Mouse (Mus musculus) CH12.LX (cell line): ENCODE data around the gene Vat1l. TPM values are rescaled to one million over a fixed set of nuclear protein-coding genes. Genes with fewer than 3 reads are reported as not detected.

ENCODE experiments used
- DNase-seq: peaks from one replicate; pipeline ENCODE4 v3.0.0-alpha.2; 2013; ENCODE audit errors: extremely low read depth
- H3K27ac ChIP-seq: 2 replicates; pipeline ENCODE4 v1.5.1; 2012; ENCODE audit warnings: low read depth, mild to moderate bottlenecking, control low read depth, moderate library complexity; ENCODE audit not compliant: insufficient read depth
- H3K27me3 ChIP-seq: replicated peaks from 2 replicates; pipeline ENCODE3; 2012; ENCODE audit warnings: inconsistent platforms
- H3K36me3 ChIP-seq, 2 experiments: replicated peaks in 1 of 2; 2 replicates each; pipeline versions ENCODE3 to v1.6.1; 2012; ENCODE audit warnings: inconsistent platforms in 1 of 2, low read length in 1 of 2, mild to moderate bottlenecking in 1 of 2, mixed read lengths in 1 of 2, moderate library complexity in 1 of 2; ENCODE audit not compliant: control insufficient read depth in 1 of 2, insufficient read depth in 1 of 2
- H3K4me1 ChIP-seq, 2 experiments: 2 replicates each; pipeline ENCODE4 v1.6.1; 2012; ENCODE audit warnings: inconsistent platforms in 1 of 2, moderate library complexity in 1 of 2; ENCODE audit not compliant: insufficient read depth in 2 of 2, control insufficient read depth in 1 of 2
- H3K4me2 ChIP-seq: 2 replicates; pipeline ENCODE4 v1.6.1; 2012; ENCODE audit warnings: low read depth, mild to moderate bottlenecking, control low read depth; ENCODE audit not compliant: poor library complexity, insufficient read depth, severe bottlenecking
- H3K4me3 ChIP-seq, 3 experiments: fragments of 150-350 bp in 1 of 3; sonication (generic) in 1 of 3; replicated peaks in 1 of 3; 2 replicates each; pipeline versions ENCODE3 to v1.5.1; 2011 to 2012; ENCODE audit warnings: low read depth in 2 of 3, low read length in 2 of 3, mild to moderate bottlenecking in 2 of 3, moderate library complexity in 2 of 3, control low read depth in 1 of 3, improper control_type of control experiment in 1 of 3, inconsistent platforms in 1 of 3, mixed read lengths in 1 of 3; ENCODE audit not compliant: poor library complexity in 1 of 3
- H3K79me2 ChIP-seq: replicated peaks from 2 replicates; pipeline ENCODE4 v1.6.1; 2012; ENCODE audit warnings: mild to moderate bottlenecking, moderate library complexity; ENCODE audit not compliant: control insufficient read depth, poor library complexity, insufficient read depth, severe bottlenecking; ENCODE audit errors: extremely low read depth
- H3K9ac ChIP-seq: 2 replicates; pipeline ENCODE4 v1.6.1; 2012; ENCODE audit warnings: low read depth, mild to moderate bottlenecking, control low read depth, moderate library complexity; ENCODE audit not compliant: insufficient read depth
- H3K9me3 ChIP-seq: replicated peaks from 2 replicates; pipeline ENCODE3; 2012; ENCODE audit warnings: low read length, inconsistent platforms, mixed read lengths
- CHD2 ChIP-seq: IDR thresholded peaks from 2 replicates; pipeline ENCODE4 v1.6.1; 2011; ENCODE audit warnings: low read length, improper control_type of control experiment
- CTCF ChIP-seq, 2 experiments: IDR thresholded peaks in 1 of 2; conservative IDR thresholded peaks in 1 of 2; 2 replicates each; pipeline ENCODE4 v1.5.1; 2011 to 2012; ENCODE audit warnings: low read depth in 2 of 2, low read length in 2 of 2, improper control_type of control experiment in 1 of 2, inconsistent platforms in 1 of 2, mild to moderate bottlenecking in 1 of 2, moderate library complexity in 1 of 2
- ELF1 ChIP-seq: IDR thresholded peaks from 2 replicates; pipeline ENCODE4 v1.6.1; 2014; ENCODE audit warnings: low read depth, mild to moderate bottlenecking, inconsistent platforms, low read length, improper control_type of control experiment
- EP300 ChIP-seq: IDR thresholded peaks from 2 replicates; pipeline ENCODE4 v1.6.1; 2011; ENCODE audit warnings: low read length, improper control_type of control experiment
- GABPA ChIP-seq: IDR thresholded peaks from 2 replicates; pipeline ENCODE4 v1.6.1; 2012; ENCODE audit warnings: low read depth, low read length, improper control_type of control experiment, inconsistent platforms; ENCODE audit not compliant: insufficient replicate concordance
- HCFC1 ChIP-seq: IDR thresholded peaks from 2 replicates; pipeline ENCODE4 v1.6.1; 2012; ENCODE audit warnings: low read depth, mild to moderate bottlenecking, inconsistent platforms, low read length, improper control_type of control experiment
- KAT2A ChIP-seq: IDR thresholded peaks from 2 replicates; pipeline ENCODE4 v1.6.1; 2012; ENCODE audit warnings: low read length, improper control_type of control experiment, inconsistent platforms; ENCODE audit not compliant: insufficient replicate concordance
- MAX ChIP-seq: IDR thresholded peaks from 2 replicates; pipeline ENCODE4 v1.6.1; 2011; ENCODE audit warnings: low read length, improper control_type of control experiment
- MEF2A ChIP-seq: IDR thresholded peaks from 2 replicates; pipeline ENCODE4 v1.6.1; 2014; ENCODE audit warnings: low read depth, mild to moderate bottlenecking, inconsistent platforms, low read length, improper control_type of control experiment, borderline replicate concordance
- MXI1 ChIP-seq: IDR thresholded peaks from 2 replicates; pipeline ENCODE4 v1.6.1; 2011; ENCODE audit warnings: mild to moderate bottlenecking, low read depth, low read length, improper control_type of control experiment
- MYC ChIP-seq: IDR thresholded peaks from 2 replicates; pipeline ENCODE4 v1.6.1; 2011; ENCODE audit warnings: low read depth, mild to moderate bottlenecking, improper control_type of control experiment, low read length
- NRF1 ChIP-seq: IDR thresholded peaks from 2 replicates; pipeline ENCODE4 v1.6.1; 2014; ENCODE audit warnings: low read depth, mild to moderate bottlenecking, inconsistent platforms, low read length, improper control_type of control experiment, moderate library complexity
- PAX5 ChIP-seq: IDR thresholded peaks from 2 replicates; pipeline ENCODE4 v1.6.1; 2012; ENCODE audit warnings: low read length, inconsistent platforms, mixed read lengths
- POLR2A ChIP-seq: IDR thresholded peaks from 2 replicates; pipeline ENCODE4 v1.6.1; 2011; ENCODE audit warnings: low read depth, mild to moderate bottlenecking, improper control_type of control experiment, low read length
- RAD21 ChIP-seq: IDR thresholded peaks from 2 replicates; pipeline ENCODE4 v1.6.1; 2011; ENCODE audit warnings: low read depth, mild to moderate bottlenecking, low read length, improper control_type of control experiment, moderate library complexity
- SIN3A ChIP-seq: IDR thresholded peaks from 2 replicates; pipeline ENCODE4 v1.6.1; 2012; ENCODE audit warnings: low read length, improper control_type of control experiment, inconsistent platforms
- SMC3 ChIP-seq: IDR thresholded peaks from 2 replicates; pipeline ENCODE4 v1.6.1; 2011; ENCODE audit warnings: low read depth, low read length, improper control_type of control experiment
- TBP ChIP-seq: conservative IDR thresholded peaks from 2 replicates; pipeline ENCODE4 v1.6.1; 2011; ENCODE audit warnings: low read depth, low read length, improper control_type of control experiment
- TCF12 ChIP-seq: IDR thresholded peaks from 2 replicates; pipeline ENCODE4 v1.6.1; 2014; ENCODE audit warnings: low read depth, mild to moderate bottlenecking, inconsistent platforms, low read length, improper control_type of control experiment
- ZMIZ1 ChIP-seq: IDR thresholded peaks from 2 replicates; pipeline ENCODE4 v1.6.1; 2012; ENCODE audit warnings: low read depth, mild to moderate bottlenecking, inconsistent platforms, low read length, improper control_type of control experiment
- ZNF384 ChIP-seq: IDR thresholded peaks from 2 replicates; pipeline ENCODE4 v1.6.1; 2012; ENCODE audit warnings: low read depth, low read length, improper control_type of control experiment, inconsistent platforms
- dilution Hi-C: fragments of 300-500 bp; cut with MboI; formaldehyde crosslinking; loops from 2 replicates; pipeline ENCODE4 v1.14.3; 2020; ENCODE audit warnings: low sequenced_read_pairs; ENCODE audit not compliant: extremely low pct_unique_long_range_greater_than_20kb, extremely low pct_ligation_motif_present
- in situ Hi-C: fragments of 300-500 bp; cut with MboI; formaldehyde crosslinking; loops from 3 replicates; pipeline ENCODE4 v1.14.3; 2019; ENCODE audit warnings: low sequenced_read_pairs, low pct_ligation_motif_present, low pct_unique_long_range_greater_than_20kb, mixed read lengths
- polyA plus RNA-seq: library from polyadenylated mRNA; unstranded; fragments of >175 nt; gene quantifications from 2 replicates; pipeline ENCODE4 v1.2.1, GENCODE M21; 2012; ENCODE audit warnings: low read depth; ENCODE audit not compliant: insufficient read length
- total RNA-seq, 2 experiments: library from RNA; depleted of rRNA; stranded (reverse); fragments of 300-350 nt in 1 of 2; fragments of >200 nt in 1 of 2; gene quantifications; 2 replicates each; pipeline ENCODE4 v1.2.3; 2012 to 2014

Gene Vat1l
- total and polyA plus RNA-seq, 3 experiments, result not detected

DNA sequence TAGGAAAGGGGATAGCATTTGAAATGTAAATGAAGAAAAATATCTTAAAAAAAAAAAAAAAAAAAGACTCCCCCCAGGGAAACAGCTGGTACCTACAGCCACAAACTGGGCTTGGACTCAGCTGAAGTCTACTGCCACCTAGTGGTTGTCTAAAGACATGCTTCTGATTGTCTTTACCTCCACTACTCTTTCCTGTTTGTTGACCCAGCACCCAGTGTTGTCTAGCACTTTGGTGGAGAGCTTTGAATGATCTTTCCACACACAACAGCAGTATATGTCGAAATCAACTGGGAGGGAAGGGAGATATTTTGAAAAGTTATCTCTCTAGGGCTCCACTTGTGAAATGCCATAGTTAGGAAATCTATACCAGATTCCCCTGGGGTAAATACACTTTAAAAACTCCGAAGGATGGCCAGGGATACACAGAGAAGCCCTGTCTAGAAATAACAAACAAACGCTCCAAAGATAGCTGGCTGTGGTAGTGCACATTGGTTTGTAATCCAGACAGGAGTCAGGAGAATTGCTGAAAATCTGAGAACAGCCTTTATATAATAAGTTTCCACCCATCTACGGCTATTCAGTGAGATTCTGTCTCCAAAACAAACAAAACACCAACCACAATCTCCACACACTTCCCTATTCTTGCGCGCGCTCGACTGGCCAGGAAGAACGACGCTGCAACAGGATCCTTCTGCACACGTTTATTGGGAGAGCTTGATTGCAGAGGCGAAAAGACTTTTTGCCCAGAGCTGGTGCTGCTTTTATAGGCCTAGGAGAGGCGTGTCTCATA lies 185.2 kb downstream of the Vat1l start:
- H3K27ac ChIP-seq, result no peak overlapping the region
- dilution Hi-C loops (no loop called here), in situ Hi-C loops (no loop called here)
- no peaks in the 10 kb centered on the region for H3K79me2 ChIP-seq
- peaks cover 9% of the 10 kb centered on the region for H3K9me3 ChIP-seq
- H3K4me3 ChIP-seq, result no peak overlapping the region
- TF ChIP-seq SMC3 (peak; percentile 6; the same call in 1 of the 2 replicates), ZNF384 (0 out of 2 replicates have a peak, but pooled peaks have one; percentile 17), SIN3A (no peak), TCF12 (no peak), EP300 (no peak), PAX5 (no peak), TBP (no peak), RAD21 (peak; percentile 12), POLR2A (no peak), ELF1 (no peak), NRF1 (no peak), ZMIZ1 (no peak), MXI1 (no peak), MAX (no peak), HCFC1 (no peak), CTCF (conservative IDR thresholded peaks at IDR 0.05 in 1 of 2, IDR thresholded peaks at IDR 0.05 in 1 of 2; ENCODE audit: low read depth in 2 of 2, low read length in 2 of 2) (peak; percentile 15 to 47; a peak in 2 of 4 replicates), MYC (no peak), MEF2A (no peak)
- no peaks in the 10 kb centered on the region for H3K4me1 ChIP-seq
- H3K27me3 ChIP-seq, result no peaks in the 10 kb centered on the region
- DNase-seq, result peak; percentile 6
- H3K36me3 ChIP-seq, result no peaks in the 10 kb centered on the region
- no peak overlapping the region for H3K9ac ChIP-seq
- no peak overlapping the region for H3K4me2 ChIP-seq

- Histone ChIP-seq H3K9ac (no peak overlapping the region), H3K9me3 (peaks cover 20% of the 10 kb centered on the region), H3K79me2 (no peaks in the 10 kb centered on the region), H3K36me3 (no peaks in the 10 kb centered on the region), H3K4me1 (no peaks in the 10 kb centered on the region), H3K27me3 (no peaks in the 10 kb centered on the region), H3K4me2 (no peak overlapping the region), H3K4me3 (no peak overlapping the region), H3K27ac (no peak overlapping the region)
- dilution Hi-C loops (no loop called here), in situ Hi-C loops (no loop called here)
- no peak for DNase-seq
- TF ChIP-seq KAT2A (no peak), ELF1 (no peak), GABPA (no peak), ZNF384 (no peak), SMC3 (no peak), EP300 (no peak), MXI1 (no peak), ZMIZ1 (no peak), CHD2 (no peak), RAD21 (no peak)
These were observed 192.9 kb downstream of the Vat1l start for GRCm38 (mm10) chr8:114398326-114398725.
